Mouse (Mus musculus) bone marrow, adult 2 months (tissue): ENCODE measurements around the gene Sh3bgrl2.

ENCODE experiments used
- CTCF ChIP-seq: fragments of 200-500 bp; IDR thresholded peaks from 2 replicates; pipeline ENCODE4 v1.5.1; 2011; ENCODE audit warnings: low read length, control low read depth; ENCODE audit not compliant: control insufficient read depth, insufficient read depth
- POLR2A ChIP-seq: fragments of 200-500 bp; IDR thresholded peaks from 2 replicates; pipeline ENCODE4 v1.6.1; 2011; ENCODE audit warnings: low read depth, mild to moderate bottlenecking, control low read depth, low read length, borderline replicate concordance; ENCODE audit not compliant: control insufficient read depth

- TF ChIP-seq POLR2A (no peak), CTCF (no peak)
Observed at GRCm38 (mm10) chr9:83656960-83657651, 109.0 kb downstream of the Sh3bgrl2 start.
